Mouse (Mus musculus): ENCODE results near the gene Prkcd. TPM values are rescaled to one million over a fixed set of nuclear protein-coding genes. Genes with fewer than 3 reads are reported as not detected.
A peak's percentile ranks its signal among the peaks of the same experiment; 100 is the strongest.

Prkcd gene
- polyA plus RNA-seq, 1 experiment = 404 TPM

DNA sequence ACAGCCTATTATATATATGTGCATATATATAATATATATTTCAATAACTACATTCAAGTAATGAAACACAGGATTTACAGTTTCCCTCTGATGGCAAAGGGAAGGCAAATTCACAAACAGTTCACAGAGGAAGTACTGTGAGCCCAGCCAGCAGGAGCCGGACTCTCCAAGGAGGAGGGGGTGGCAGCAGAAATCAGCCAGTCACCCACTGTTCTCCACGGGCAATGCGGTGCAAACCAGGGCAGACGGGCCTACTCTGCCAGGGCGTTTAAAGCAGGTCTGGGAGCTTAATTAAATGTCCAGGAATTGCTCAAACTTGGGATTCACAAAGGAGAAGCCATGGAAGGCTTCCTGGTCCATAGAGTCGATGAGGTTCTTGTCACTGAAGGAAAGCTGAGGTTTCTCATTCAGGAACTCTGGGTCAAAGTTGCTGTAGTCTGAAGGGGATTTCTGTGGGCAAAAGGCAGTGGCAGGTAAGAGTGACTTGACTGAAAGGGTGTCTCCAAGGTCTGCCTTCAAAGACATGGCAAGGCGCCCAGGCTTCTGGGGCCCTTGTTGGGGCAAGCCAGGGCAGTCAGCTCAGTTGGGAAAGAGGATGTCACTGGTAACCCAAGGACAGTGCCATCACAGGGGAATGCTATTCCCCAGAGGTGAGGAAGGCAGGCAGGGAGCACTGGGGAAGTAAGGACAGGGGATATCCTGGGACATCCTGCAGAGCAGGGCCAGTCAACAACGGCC is 30.3 kb downstream of the Prkcd start:
- Histone ChIP-seq H3K4me3 (ENCODE audit: insufficient read depth, low read length) (no peak overlapping the region), H3K4me1 (ENCODE audit: control insufficient read depth, insufficient read depth, low read length) (peaks cover 60% of the 10 kb centered on the region), H3K27ac (ENCODE audit: insufficient read depth, low read depth, low read length) (peak overlapping the region; percentile 28)
- TF ChIP-seq CTCF (IDR thresholded peaks at IDR 0.05; ENCODE audit: low read depth, low read length) = no peak
- TF ChIP-seq POLR2A (IDR thresholded peaks at IDR 0.05; ENCODE audit: borderline replicate concordance, low read depth, low read length) = no peak

DNA sequence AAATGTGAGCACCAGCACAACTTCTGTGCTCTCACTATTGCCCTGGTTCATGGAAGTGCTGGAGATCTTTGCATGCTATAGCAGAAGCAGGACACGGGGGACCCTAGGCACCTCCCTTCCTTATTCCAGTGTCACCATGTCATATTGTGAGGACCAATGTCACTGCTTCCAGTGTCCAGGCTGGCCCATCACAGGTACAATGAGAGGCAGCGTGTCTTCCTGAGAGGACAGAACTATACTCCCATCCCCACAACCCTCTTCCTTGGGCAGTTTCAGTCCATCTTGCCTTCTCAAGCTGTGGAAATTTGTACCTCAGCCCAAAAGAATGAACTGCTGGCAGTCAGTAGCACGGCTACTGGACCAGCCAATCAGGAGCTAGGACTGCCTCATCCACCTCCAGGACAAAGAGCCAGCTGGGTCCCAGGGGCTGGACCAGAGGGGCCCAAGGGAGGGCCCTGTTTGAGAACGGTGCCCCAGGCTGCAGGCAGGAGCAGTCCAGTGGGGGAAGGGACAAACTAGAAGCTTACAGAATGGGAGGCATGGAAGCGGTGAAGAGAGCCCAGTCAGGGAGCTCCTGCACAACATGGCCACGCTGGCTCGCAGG is 31.8 kb downstream of the Prkcd start:
- H3K27ac ChIP-seq (ENCODE audit: insufficient read depth, low read depth, low read length) = peak overlapping the region; percentile 91
- H3K4me1 ChIP-seq (ENCODE audit: control insufficient read depth, insufficient read depth, low read length) = peaks cover 75% of the 10 kb centered on the region
- TF ChIP-seq POLR2A (IDR thresholded peaks at IDR 0.05; ENCODE audit: borderline replicate concordance, low read depth, low read length) (no peak), CTCF (IDR thresholded peaks at IDR 0.05; ENCODE audit: low read depth, low read length) (no peak)
- no peak overlapping the region for H3K4me3 ChIP-seq (ENCODE audit: insufficient read depth, low read length)

DNA sequence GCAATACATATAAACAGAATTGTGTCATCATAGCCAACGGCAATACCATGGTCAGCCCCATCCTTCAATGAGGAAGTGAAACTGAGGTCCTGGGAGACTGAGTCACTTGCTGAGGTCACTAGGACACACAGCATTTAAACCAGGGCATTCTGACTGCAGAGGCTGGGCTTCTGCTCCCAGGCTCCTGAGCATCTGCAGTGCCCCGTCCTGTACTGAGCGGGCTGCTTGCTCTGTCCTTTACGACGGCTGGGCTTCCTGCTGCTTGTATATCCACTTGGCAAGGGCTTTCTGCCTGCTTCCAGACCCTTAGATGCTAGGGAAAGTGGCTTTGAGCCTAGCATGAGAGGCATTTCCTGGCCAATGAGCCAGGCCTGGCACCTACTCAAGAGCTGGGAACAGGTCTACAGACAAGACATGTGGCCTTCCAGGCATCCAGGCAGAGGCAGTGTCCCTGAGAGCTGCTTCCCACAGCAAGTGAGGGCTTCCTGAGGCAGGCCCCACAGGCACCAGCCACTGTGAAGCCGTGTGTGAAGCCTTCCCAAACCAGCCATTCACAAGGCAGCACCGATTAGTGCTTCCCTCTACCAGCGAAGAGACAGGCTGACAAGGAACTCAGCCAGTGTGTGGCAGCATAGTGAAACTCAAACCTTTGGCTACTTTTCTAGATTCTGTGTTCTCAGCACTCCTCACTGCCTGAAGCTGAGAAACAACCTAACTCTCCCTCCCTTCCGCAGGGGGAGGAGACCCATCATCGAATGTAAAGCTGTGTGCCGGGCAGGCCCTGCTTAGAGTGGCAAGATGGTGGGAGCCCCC is 32.5 kb downstream of the Prkcd start:
- peak overlapping the region; percentile 91 for H3K27ac ChIP-seq (ENCODE audit: insufficient read depth, low read depth, low read length)
- H3K4me3 ChIP-seq (ENCODE audit: insufficient read depth, low read length) = peak overlapping the region; percentile 8; the same call in 1 of the 2 replicates
- H3K4me1 ChIP-seq (ENCODE audit: control insufficient read depth, insufficient read depth, low read length) = peaks cover 75% of the 10 kb centered on the region

DNA sequence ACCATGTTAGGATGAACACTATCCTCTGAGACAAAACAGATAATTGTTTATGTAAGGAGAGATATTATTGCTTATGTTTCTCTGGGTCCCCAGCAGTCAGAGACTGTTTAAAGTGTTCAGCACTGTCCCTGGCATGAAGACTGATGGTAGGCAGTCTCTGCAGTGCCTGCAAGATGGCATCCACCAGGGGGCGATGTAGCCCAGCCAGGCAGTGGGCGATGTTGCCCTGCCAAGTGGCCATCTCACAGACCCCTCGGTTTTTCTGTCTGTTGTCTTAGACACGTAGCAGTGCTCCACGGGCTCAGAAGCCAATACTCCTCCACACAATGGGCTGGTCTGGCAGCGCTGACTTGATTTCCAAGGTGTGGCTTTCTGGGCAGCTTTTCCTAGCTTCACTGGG is 34.6 kb downstream of the Prkcd start:
- peak; percentile 90 for TF ChIP-seq CTCF (IDR thresholded peaks at IDR 0.05; ENCODE audit: low read depth, low read length)
- TF ChIP-seq POLR2A (IDR thresholded peaks at IDR 0.05; ENCODE audit: borderline replicate concordance, low read depth, low read length) = no peak
- no peak overlapping the region for H3K27ac ChIP-seq (ENCODE audit: insufficient read depth, low read depth, low read length)
- H3K4me1 ChIP-seq (ENCODE audit: control insufficient read depth, insufficient read depth, low read length) = peaks cover 63% of the 10 kb centered on the region
- H3K4me3 ChIP-seq (ENCODE audit: insufficient read depth, low read length) = no peak overlapping the region

More for the DNA sequence above, 32.5 kb downstream of the Prkcd start:
- TF ChIP-seq POLR2A (IDR thresholded peaks at IDR 0.05; ENCODE audit: borderline replicate concordance, low read depth, low read length) (no peak), CTCF (IDR thresholded peaks at IDR 0.05; ENCODE audit: low read depth, low read length) (no peak)

DNA sequence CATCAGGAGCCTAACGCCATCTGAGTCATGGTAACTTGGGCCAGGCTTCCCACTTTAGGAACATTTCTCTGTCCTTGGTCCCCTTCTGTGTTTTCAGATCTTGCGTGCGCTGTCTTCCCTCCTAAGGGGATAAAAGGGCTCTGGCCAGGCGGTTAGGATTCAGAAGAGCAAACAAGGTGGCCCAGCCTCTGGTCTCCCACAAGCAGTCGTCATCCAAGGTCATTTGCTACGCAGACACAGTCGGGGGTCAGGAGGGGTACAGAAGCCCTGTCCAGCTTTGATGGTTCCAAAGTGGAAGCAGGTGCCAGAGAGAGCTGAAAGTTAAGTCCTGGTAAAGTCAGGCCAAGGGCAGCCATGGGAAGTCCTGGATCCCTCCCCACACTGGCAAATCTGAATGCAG is 35.1 kb downstream of the Prkcd start:
- Histone ChIP-seq H3K4me1 (ENCODE audit: control insufficient read depth, insufficient read depth, low read length) (peaks cover 58% of the 10 kb centered on the region), H3K27ac (ENCODE audit: insufficient read depth, low read depth, low read length) (no peak overlapping the region), H3K4me3 (ENCODE audit: insufficient read depth, low read length) (no peak overlapping the region)
- TF ChIP-seq POLR2A (IDR thresholded peaks at IDR 0.05; ENCODE audit: borderline replicate concordance, low read depth, low read length) = no peak
- TF ChIP-seq CTCF (IDR thresholded peaks at IDR 0.05; ENCODE audit: low read depth, low read length) = no peak

DNA sequence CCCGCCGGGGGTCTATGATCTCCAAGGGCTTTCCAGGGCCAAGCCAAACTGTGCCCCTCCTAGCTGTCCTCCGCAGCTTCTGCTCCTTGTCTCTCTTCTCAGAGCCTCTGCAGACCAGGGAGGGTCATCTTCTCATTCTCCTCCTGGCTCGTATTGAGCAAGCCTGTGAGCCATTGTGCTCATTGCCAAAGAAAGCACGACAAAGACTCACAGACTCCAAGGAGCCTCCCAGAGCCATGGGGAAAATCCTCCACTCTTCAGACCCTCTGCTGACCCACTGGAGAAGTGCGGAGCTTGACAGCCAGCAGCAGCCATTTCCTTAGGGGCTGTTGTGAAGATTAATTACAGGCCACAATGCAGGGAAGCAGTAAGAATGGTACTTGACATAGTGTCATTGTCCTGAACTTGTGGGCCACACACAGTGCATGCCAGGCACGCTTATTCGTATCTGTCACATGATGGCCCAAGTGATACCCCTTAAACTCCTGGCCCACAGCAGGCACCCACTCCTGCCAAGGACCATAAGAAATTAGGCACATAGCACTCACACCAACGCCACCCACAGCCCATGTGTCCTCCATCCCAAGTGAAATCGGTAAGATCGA is 35.9 kb downstream of the Prkcd start:
- Histone ChIP-seq H3K4me3 (ENCODE audit: insufficient read depth, low read length) (no peak overlapping the region), H3K4me1 (ENCODE audit: control insufficient read depth, insufficient read depth, low read length) (peaks cover 53% of the 10 kb centered on the region), H3K27ac (ENCODE audit: insufficient read depth, low read depth, low read length) (no peak overlapping the region)
- TF ChIP-seq CTCF (IDR thresholded peaks at IDR 0.05; ENCODE audit: low read depth, low read length) (no peak; the same call in 1 of the 2 replicates), POLR2A (IDR thresholded peaks at IDR 0.05; ENCODE audit: borderline replicate concordance, low read depth, low read length) (no peak)

DNA sequence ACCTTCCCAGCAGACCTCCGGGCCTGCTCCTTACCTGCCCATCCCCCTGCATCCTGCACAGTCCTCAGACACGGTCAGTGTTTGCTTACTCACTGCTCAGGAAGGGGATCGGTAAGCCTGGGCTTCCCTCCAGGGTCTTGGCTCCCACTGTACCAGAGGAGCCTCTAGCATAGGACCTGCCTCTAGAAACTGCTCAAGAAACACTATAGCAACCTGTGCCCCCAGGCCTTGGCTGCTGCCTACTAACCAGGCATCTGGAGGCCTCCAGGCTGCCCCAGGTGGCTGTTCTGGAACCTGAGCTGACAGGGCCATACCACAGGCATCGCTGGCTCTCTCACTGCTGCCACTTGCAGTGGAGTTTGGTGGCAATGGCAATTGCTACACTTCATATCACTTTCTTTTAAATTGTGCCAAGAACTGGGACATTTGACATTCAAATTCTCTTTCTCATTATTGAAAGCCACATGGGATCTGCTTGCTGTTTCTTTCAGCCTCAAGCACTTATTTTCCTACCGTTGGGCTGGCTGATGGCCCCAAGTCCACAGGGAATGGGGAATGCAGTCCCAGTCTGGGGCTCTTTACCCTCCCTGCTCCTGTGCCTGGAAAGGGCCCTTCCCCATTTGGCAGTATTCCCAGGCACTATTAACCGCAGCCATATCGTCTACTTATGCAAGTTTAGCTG is 39.1 kb downstream of the Prkcd start:
- TF ChIP-seq CTCF (IDR thresholded peaks at IDR 0.05; ENCODE audit: low read depth, low read length) (no peak), POLR2A (IDR thresholded peaks at IDR 0.05; ENCODE audit: borderline replicate concordance, low read depth, low read length) (no peak)
- Histone ChIP-seq H3K27ac (ENCODE audit: insufficient read depth, low read depth, low read length) (no peak overlapping the region), H3K4me1 (ENCODE audit: control insufficient read depth, insufficient read depth, low read length) (peaks cover 35% of the 10 kb centered on the region), H3K4me3 (ENCODE audit: insufficient read depth, low read length) (no peak overlapping the region)

DNA sequence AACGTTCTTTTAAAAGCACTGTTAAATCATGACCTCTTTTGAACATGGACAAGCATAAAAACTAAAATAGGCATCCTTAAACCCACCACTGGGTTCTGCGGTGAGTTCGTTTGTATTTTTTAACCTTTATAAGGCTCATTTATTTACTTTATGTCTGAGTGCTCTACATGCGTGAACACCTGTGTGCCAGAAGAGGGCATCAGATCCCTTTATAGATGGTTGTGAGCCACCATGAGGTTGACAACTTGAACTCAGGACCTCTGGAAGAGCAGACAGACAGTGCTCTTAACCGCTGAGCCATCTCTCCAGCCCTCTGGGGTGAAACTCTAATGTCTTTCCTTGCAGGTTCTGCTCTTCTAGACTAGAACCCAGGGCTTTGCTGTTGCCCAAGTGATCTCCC is 40.7 kb downstream of the Prkcd start:
- Histone ChIP-seq H3K4me1 (ENCODE audit: control insufficient read depth, insufficient read depth, low read length) (peaks cover 30% of the 10 kb centered on the region), H3K27ac (ENCODE audit: insufficient read depth, low read depth, low read length) (no peak overlapping the region), H3K4me3 (ENCODE audit: insufficient read depth, low read length) (no peak overlapping the region)
- no peak for TF ChIP-seq POLR2A (IDR thresholded peaks at IDR 0.05; ENCODE audit: borderline replicate concordance, low read depth, low read length)
- no peak for TF ChIP-seq CTCF (IDR thresholded peaks at IDR 0.05; ENCODE audit: low read depth, low read length)
